Mouse (Mus musculus): Measurements from ENCODE around the gene Ier3.
A peak's percentile ranks its signal among the peaks of the same experiment; 100 is the strongest.

The Ier3 gene

DNA sequence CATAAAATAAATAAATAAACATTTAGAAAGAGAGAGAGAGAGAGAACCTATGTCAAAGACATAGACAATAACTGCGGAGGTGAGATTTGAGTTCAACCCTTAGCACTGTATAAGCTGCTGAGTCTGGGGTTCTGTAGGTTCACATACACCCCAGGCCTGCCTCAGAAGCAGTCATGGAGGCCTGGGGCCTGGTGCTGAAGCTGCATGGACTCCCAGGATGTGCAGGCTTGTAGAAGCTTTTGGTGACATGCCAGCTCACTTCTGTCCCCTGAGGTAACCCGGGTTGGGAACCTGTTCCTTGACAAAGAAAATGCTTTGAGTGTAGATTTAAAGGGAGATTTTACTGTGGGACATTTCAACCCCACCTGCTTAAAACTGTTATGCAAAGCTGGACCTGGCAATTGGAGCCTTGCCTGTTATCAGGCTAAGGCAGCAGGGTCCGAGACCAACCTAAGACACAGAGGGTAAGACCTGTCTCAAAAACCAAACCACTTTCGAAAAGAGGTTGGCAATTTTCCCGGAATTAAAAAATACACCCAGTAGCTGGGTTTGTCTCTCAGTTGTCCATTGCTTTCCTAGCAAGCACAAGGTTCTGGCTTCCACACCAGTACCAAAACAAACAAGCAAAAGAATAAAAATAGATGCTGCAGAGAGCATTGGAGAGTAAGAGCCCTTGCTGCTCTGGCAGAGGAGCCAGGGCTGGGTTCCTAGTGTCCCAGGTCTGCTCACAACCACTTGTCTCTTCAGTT, 10.4 kb upstream of the Ier3 start:
- no peak for DNase-seq (ENCODE audit: low spot score in 2 of 2)

DNA sequence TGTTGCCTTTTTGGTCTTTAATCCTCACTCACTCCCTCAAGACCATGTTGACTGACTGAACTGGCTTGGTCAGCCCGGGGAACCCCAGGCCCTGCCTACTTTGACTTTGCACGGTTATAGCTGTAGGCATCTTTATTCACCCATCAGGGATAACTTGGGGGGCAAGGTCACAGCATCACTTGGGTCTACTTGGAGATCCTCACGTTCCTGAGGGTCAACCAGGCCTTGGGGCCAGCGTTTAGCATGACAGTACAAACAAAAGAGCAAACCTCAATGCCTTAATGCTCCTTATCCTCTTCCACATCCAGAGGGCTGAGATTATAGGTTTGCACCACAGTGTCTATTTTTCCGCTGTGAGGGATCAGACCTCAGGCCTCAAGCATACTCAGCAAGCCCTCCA, 9.2 kb upstream of the Ier3 start:
- DNase-seq (ENCODE audit: low spot score in 2 of 2), result no peak

DNA sequence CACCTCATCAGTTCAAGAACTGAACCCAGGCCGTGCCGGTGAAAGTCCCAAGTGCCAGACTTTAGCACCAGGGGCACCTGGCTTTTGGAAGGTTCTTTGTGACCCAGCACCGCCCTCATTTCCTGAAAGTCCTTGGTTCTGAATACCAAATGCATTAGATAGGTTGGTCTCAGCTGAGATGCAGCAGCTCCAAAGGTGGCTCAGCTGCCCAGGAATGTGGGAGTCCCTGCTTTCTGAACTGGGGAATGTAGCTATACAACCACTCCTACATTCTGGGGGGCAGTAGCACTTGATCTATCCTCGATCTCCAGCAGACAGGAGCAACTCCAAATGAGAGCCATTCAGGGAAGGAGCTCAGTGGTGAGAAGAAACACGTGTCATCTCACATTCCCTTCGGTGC, 8.7 kb upstream of the Ier3 start:
- DNase-seq (ENCODE audit: low spot score in 2 of 2), result no peak

DNA sequence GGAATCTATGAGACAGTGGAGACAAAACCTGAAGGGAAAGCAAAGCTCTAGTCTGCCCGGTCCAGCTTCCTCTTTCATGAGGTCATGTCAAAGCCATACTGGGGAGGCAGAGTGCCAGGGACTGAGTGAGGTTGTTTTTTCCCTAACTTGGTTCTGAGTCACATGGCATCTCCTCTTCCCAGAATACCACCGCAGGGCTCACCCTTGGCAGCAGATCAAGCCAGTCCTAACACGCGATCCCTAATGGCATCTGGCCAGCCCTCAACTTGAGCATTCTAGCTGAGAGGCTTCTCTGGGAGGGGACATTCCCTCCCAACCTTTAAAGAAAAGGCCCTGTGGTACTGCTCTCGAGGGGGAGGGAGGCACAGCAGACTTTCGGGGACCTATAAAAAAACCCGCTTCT, 8.2 kb upstream of the Ier3 start:
- peak; percentile 60 to 72 for DNase-seq (ENCODE audit: low spot score in 2 of 2)

DNA sequence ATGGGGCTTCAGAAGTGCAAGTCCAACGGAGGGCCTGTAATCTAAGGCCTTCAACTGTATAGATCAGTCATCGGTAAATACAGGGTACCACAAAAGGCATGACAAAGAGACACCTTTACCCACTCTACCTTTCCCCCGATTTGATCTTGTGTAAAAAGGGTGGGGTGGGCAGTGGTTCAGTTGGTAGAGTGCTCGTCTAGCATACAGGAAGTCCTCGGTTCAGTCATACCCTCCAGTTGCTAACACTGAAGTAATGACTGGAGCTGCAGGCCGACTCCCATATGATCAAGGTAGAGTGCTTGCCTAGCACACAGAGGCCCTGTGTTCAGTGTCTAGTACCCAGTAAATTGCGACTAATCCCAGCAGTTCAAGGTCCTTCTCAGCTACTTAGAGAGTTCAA, 7.8 kb upstream of the Ier3 start:
- DNase-seq (ENCODE audit: low spot score in 2 of 2), result no peak

DNA sequence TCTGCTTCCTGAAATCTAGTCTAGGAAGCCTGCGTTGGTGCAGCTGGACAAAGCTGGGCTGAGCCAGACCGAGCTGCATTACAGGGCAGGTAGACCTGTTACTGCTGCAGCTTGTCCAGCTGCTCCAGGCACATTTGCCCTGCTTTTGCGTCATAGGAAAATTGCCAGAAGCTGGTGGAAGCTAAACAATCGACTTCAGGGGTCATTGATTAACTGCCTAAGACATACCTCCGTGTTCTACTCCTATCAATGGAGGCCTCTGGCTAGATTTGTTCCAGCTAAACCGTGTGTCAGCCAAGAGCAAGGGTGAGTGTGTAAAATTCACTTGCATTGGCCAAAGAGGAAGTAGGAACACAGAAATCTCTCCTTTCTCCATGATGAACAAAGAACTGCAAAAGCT, 6.8 kb upstream of the Ier3 start:
- no peak for DNase-seq (ENCODE audit: low spot score in 2 of 2)

DNA sequence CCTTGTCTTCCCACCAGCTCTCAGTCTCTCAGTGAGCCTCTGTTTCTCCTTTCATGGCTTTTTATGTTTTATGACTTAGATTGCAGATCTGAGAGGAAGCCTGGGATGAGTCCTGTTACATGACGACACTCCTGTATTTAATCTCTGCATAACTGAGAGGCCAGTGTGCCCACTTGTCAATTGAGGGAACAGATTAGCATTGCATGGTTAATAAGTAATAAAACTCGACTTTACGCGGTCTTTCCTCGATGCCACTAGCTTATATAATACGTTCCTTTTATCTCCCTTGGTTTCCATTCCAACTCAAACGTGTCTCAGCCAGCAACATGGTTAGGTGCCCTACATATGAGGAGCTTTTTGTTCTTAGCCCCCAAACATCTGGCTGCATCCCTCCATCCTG, 5.6 kb upstream of the Ier3 start:
- DNase-seq (ENCODE audit: low spot score in 2 of 2), result no peak

DNA sequence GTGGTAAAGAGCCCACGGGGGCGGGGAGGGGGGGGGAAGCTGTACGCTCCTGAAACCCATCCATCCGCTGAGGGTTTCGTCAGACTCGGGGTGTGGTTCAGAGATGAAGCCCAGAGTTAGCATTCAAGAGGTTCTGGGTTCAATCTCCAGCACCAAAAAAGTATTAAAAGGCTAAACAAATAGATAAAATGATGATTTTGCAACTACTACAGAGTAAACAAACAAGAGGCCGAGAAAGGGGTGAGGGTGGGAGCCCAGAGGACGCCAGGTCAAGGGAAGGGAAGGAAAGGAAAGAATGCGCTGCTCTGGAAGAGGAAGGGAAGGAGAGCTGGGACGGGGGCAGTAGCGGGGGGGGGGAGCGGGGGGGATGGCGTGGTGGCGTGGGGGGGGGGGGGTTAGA, 4.8 kb upstream of the Ier3 start:
- no peak for DNase-seq (ENCODE audit: low spot score in 2 of 2)

DNA sequence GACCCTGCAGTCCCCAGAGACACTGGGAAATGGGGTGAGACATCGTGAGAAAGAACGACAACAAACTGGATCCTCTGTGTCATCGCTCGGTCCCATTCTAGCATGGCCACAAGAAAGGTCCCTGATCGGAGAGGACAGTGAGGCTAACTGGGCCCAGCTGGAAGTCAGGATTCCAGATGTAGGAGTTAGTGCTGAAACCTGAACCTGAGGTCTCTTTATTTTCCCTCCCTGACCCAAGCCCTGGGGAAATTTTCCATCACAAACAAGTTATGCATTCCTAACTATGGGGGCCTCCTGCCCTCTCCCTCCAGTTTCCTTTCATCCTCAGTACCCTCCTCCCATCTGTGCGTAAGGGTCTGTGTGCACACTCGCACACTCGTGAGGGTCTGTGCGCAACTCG, 4.3 kb upstream of the Ier3 start:
- no peak for DNase-seq (ENCODE audit: low spot score in 2 of 2)

DNA sequence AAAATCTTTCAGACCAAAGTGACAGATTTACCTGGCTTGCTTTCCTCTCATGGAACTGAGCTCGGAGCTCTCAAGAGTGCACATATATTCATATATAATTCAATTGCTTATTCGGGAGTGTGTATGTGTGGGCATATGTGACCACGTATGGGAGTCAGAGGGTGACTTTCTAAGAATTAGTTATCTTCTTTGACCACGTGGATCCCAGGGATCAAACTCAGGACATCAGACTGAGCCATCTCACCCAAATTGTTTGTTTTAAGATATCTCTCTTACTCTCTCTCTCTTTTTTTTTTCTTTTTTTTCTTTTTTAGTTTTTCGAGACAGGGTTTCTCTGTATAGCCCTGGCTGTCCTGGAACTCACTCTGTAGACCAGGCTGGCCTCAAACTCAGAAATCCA, 1.4 kb upstream of the Ier3 start:
- DNase-seq (ENCODE audit: low spot score in 2 of 2), result no peak

DNA sequence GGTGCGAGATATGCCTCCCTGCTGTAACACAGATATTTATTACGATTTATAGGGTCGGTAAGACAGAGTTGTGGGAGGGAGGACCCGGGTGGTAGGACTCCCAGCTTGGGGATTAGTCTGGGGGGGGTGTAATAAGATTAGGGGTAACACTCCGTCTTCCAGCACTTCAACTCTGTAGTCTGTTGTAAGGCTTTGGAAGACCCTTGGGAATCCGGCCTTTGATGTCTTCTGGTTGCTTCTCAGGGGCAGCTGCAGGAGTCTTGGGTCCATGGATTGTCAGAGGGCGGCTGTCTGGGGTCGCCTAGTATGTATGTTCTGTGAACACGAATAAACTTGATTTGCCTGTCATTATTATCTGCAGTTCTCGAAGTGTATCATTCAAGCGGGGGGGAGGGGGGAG, 1.1 kb downstream of the Ier3 start:
- no peak for DNase-seq (ENCODE audit: low spot score in 2 of 2)

DNA sequence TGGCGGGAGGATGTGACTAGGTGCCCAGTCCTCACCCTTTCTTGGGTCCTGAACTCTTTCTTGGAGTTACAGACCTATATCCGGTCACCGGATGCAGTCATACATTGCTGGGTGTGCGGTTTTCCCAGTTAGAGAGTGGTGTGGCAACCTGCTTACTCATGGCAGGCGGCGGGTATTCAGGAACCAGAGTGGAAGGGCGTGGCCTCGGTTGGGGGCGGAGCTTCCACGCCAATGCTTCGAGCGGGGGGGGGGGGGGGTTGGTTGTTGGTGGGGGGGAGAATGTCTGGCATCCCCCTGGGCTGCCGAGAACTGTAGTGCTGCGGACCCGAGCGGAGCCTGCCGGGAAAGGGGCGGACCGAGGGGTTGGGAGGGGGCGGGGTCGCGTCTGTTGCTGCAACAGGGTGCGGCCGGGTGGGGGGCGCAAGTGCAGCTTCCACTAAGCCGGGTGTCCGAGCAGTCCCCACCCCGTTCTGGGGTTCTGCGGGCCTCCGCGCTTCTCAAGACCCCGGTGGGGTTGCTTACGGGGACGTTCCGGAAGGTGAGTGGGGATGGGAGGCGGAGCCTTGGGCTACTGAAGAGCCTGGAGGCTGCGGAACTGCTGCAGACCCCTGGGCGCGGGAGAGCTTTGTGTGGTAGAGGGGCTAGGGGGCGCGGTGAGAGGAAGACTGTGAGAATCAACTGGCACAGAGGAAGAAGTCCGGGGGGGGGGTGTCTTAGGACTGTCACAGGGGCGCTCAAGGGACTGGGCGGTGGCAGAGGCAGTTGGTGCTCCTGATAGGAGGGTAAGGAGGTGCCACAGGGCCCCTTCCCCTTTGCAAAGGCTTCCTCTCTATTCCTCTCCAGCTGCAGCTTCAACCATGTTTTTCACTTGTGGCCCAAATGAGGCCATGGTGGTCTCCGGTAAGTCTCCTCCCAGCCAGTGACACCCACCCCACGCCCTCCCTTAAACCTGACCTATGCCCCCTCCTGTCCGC, 1.8 kb downstream of the Ier3 start, which contains the start of gene Flot1:
Gene Flot1 (plus strand): TSS at position 267 of the 974 bp plus-strand sequence.
- peak; percentile 73 to 79 for DNase-seq (ENCODE audit: low spot score in 2 of 2)

DNA sequence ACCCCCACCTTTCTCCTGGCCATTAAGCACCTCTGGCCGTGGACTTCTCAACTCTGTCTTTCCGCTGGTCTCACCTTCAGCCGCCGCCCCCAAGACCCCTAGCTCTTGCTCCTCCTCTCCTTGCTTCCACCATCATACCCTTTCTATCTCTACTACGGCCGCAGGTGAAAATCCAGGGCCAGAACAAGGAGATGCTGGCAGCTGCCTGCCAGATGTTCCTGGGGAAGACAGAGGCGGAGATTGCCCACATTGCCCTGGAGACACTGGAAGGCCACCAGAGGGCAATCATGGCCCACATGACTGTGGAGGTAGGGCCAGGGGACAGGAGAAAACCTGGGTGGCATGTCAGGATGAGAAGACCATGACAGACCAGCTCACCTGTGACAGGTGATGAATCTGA, 2.9 kb downstream of the Ier3 start:
- DNase-seq (ENCODE audit: low spot score in 2 of 2), result no peak

DNA sequence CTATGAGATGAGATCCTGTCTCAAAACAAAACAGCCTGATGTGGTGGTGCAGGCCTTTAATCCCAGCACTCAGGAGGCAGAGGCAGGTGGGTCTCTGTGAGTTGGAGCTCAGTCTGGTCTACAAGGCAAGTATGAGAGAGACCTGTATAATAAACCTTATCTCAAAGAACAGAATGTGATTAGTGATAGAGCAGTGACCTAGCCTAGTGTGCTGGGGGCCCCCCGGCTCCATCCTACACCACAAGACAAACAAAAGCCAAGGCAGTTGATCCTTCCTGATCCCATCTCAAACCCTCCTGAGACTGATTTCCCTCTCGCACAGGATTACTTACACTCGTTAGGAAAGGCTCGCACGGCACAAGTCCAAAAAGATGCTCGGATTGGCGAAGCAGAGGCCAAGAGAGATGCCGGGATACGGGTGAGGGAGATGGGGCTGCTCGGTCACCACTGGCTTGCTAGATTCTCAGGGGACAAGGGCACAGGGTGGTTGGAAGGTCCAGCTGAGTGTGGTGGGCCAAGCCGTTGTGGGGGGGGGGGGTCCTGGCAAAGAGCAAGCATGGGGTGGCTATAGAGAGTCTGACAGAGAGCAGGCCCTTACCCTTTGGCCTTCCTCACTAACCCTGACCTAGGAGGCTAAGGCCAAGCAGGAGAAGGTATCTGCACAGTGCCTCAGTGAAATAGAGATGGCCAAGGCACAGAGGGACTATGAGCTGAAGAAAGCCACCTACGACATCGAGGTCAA, 3.8 kb downstream of the Ier3 start:
- no peak for DNase-seq (ENCODE audit: low spot score in 2 of 2)

DNA sequence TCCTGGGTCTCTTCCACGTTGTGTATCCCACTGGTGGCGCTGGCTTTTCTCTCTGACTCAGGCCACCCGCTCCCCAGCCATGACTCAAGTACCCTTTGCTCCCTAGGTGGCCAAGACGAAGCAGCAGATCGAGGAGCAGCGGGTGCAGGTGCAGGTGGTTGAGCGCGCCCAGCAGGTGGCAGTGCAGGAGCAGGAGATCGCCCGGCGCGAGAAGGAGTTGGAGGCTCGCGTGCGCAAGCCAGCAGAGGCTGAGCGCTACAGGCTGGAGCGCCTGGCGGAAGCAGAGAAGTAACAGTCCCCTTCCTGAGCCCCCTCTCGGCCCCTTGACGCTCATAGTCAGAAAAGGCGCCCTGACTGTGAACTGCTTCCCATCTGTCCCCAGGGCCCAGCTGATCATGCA, 8.3 kb downstream of the Ier3 start:
- DNase-seq (ENCODE audit: low spot score in 2 of 2), result peak; percentile 63 to 80

DNA sequence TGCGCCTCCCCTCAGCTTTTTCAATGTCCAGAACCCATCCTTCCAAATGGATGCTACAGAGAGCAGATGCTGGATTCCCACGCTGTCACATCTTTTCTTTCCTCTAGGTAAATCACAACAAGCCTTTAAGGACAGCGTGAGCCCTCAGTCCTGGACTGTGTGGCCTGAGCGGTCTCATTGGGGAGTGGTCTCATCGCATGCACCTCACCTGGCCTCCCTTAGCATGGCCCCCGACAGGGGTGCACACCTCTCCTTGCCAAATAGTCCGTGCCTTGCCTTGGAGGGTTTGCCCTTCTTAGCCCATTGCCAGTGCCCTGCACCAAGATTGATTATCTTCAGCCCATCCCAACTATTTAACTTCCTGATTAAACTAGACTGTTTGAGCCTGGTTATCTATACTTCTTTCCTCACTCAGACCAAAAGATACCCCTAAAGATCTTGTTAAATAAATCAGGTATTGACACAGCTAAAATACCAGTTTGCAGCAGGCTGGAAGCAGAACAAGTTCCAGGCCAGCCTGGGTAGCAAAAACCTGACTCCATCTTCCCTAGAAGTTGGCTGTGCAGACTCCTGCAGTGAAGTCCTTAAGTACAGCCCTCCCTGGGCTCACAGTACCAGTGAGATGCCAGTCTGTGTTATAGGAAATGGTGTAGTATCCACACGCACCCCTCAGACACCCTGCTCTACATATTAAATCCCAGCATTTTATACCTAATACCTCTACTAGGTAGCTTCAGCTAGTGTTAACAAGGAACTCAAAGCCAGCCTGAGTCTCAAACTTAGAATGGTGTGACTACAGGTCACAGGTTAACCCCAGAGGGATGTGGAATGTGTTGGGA, 11.1 kb downstream of the Ier3 start:
- no peak for DNase-seq (ENCODE audit: low spot score in 2 of 2)

DNA sequence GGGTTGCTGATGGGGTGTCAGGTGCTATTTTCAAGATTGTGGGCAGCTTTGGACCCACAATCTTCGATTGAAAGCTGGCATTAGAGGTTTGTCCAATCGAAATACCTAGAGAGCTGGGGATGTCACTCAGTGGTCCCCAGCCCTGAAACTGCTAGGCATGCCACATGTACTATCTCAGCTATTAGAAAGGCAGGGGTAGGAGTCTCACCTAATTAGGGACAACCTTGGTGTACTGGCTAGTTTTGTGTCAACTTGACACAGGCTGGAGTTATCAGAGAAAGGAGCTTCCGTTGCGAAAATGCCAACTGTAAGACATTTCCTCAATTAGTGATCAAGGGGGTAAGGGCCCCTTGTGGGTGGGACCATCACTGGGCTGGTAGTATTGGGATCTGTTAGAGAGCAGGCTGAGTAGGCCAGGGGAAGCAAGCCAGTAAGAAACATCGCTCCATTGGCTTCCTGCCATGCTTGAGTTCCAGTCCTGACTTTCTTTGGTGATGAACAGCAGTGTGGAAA, 11.8 kb downstream of the Ier3 start:
- DNase-seq (ENCODE audit: low spot score in 2 of 2), result no peak

DNA sequence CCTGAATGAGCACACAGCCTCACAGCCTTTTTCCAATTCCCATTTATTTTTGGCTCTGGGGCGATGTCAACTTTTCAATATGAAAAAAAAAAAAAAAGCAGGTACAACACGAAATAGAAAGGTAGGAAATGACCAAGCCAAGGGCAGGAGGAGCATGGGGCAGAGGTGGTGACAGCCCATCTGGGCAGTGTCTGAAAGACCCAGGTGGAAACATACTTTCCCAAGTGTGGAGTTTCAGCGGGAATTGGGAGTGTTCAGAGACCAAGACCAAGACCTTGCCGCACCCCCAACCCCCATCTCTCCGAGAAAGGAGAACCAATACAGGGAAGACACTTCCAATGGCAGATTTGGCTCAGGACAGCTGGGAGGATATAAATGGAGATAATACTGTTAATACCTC, 12.4 kb downstream of the Ier3 start:
- DNase-seq (ENCODE audit: low spot score in 2 of 2), result no peak

DNA sequence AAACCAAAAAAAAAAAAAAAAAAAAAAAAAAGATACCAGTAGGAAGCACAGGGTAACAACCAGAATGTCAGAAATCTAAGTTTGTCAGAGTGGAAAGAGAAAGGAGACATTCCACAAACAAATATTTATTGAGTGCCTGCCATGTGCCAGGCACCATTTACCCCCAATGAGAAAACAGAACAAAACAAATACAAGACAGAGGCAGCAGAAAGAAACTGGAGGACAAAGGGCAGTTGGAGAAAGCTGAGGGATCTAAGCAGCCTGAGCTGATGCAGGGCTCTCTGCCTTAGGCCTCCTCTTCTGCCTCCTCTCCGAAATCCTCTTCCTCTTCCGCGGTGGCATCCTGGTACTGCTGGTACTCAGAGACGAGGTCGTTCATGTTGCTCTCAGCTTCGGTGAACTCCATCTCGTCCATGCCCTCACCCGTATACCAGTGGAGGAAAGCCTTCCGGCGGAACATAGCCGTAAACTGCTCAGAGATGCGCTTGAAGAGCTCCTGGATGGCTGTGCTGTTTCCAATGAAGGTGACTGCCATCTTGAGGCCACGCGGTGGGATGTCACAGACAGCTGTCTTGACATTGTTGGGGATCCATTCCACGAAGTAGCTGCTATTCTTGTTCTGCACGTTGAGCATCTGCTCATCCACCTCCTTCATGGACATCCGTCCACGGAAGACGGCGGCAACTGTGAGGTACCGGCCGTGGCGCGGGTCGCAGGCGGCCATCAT, 13.4 kb downstream of the Ier3 start:
- DNase-seq (ENCODE audit: low spot score in 2 of 2), result peak; percentile 37 to 39

DNA sequence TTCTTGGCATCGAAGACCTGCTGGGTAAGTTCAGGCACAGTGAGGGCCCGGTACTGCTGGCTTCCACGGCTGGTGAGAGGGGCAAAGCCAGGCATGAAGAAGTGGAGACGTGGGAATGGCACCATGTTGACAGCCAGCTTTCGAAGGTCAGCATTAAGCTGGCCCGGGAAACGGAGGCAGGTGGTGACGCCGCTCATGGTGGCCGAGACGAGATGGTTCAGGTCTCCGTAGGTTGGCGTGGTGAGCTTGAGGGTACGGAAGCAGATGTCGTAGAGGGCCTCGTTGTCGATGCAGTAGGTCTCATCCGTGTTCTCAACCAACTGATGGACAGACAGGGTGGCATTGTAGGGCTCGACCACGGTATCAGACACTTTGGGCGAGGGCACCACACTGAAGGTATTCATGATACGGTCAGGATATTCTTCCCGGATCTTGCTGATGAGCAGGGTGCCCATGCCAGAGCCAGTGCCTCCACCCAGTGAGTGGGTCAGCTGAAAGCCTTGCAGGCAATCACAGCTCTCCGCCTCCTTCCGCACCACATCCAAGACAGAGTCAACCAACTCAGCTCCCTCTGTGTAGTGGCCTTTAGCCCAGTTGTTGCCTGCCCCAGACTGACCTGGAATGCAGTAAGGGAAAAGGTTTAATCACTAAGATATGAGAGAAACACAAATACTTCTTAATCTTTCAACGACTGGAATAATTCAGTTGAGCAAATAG, 14.1 kb downstream of the Ier3 start:
- DNase-seq (ENCODE audit: low spot score in 2 of 2), result peak in 1 of 2 experiments; percentile 32

All from frontal cortex, postnatal 10 days (tissue).